Mouse (Mus musculus): ENCODE measurements around the gene Pdpn. TPM values are rescaled to one million over a fixed set of nuclear protein-coding genes. Genes with fewer than 3 reads are reported as not detected.

Pdpn gene
- total RNA-seq, 2 experiments from 2014 or later = 10.1 to 12.9 TPM

DNA sequence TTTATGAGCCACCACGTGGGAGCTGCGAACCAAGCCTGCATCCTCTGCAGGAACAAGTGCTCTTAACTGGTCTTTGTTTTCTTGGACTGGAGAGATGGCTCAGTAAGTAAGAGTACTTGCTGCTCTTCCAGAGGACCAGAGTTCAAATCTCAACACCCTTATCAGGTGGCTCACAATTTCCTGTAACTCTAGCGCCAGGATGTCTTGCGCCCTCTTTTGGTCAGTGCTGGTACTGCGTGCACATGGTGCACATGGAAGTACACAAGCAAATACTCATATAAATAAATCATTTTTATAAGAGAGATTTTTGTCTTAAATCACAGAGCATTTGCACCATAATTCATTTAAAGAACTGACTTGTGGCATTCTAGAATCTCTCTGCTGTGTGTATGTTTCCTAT lies 51.3 kb downstream of the Pdpn start:
- DNase-seq = peak in 1 of 2 experiments; percentile 14
- intact Hi-C loops (cut with DNase I) = no loop called here

DNA sequence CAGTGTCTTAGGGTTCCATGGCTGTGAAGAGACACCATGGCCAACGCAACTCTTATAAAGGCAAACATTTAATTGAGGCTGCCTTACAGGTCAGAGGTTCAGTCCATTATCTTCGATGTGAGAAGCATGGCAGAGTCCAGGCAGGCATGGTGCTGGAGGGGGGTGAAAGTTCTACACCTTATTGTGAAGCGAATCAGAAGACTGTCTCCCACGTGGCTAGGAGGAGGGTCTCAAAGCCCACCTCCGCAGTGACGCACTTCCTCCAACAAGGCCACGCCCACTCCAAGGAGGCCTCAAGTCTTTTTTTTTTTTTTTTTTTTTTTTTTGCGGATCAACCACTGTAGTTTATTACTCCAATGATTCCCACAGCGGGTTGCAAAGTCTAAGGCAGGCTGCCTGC lies 58.1 kb downstream of the Pdpn start:
- DNase-seq = no peak
- intact Hi-C loops (cut with DNase I) = no loop called here

DNA sequence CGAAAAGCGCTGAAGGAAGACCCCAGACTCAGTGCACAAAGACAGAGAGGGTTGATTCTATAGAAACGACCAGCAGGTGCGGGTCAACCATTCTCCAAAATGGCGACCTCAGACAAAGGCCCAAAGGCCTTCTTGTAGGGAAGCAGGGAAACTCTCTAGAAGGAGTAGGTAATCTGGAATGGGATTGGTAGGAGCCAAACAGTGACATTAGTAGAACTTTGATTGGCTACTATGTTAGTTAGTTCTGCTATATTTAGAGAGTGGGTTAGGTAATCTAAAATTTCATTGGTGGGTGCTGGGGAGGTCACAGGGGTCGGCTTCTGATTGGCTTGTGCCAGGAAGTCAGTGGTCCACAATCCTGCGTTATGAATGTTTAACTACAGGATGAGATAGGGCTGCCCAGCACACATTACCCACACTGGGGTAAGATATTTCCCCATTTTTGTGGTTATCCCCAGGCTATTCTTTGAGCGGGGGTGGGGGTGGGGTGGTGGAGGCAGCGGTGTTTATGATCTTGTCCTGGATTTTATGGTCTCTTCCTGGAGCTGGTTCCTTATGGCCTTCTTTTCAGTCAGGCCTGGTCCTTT lies 59.7 kb downstream of the Pdpn start:
- DNase-seq = no peak
- intact Hi-C loops (cut with DNase I) = no loop called here

DNA sequence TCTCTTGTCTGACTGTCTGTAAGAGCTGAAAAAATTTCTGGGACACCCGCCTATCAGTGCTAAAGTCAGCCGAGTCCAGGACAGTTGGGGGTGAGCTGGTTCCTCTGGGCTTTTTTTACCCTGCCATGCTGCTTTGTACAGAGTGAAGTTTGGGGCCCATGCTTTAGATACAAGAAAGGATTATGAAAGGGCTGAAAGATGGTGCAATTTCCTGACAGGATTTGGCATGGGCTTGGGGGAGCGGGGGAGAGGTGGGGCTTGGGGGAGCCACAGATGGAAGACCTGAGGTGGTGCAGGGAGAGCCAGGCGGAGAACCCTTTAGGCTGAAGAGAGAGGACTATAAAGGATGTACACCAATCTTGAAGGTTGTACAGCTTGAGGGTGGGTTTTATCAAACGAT lies 60.2 kb downstream of the Pdpn start:
- intact Hi-C loops (cut with DNase I) = no loop called here
- DNase-seq = no peak

DNA sequence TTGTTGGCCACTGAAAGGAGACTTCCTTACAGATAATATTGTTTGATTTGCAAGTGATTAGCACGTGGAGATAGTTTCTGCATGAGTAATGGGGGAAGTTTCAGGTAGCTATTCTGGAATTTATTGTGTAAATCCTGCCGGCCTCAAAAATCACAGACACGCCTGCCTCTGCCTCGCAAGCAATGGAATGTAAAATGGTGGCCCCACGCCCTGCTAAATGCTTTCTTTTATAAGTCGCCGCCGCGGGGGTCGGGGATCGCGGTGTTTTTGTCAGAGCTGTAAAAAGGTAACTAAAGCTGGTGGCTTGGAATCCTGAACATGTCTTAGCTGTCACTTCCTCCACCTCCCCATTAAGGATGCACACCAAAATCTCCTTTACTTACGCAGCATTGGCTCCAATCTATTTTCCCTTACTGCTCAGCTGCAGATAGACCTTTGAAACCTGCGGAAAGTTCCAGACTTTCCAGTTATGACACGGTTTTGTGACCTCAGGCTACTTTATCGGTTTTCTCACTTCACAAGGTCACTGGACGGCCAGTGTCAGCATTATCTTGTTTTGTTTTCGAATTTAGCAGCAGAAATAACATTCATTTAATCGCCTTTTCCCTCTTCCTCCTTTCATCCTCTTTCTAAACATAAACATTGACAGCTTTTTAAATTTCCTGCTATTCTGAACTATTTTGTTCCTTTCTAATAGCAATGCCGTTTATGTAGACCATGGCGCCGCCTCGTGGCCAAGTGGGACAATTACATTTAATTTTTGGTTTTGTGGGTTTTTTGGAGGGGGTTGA lies 60.9 kb downstream of the Pdpn start:
- peak; percentile 39 to 73 for DNase-seq
- intact Hi-C loops (cut with DNase I) = loop anchor here (1.0 kb wide), 2 partner anchors 125 to 211 kb away; no protein-coding TSS in a partner anchor

DNA sequence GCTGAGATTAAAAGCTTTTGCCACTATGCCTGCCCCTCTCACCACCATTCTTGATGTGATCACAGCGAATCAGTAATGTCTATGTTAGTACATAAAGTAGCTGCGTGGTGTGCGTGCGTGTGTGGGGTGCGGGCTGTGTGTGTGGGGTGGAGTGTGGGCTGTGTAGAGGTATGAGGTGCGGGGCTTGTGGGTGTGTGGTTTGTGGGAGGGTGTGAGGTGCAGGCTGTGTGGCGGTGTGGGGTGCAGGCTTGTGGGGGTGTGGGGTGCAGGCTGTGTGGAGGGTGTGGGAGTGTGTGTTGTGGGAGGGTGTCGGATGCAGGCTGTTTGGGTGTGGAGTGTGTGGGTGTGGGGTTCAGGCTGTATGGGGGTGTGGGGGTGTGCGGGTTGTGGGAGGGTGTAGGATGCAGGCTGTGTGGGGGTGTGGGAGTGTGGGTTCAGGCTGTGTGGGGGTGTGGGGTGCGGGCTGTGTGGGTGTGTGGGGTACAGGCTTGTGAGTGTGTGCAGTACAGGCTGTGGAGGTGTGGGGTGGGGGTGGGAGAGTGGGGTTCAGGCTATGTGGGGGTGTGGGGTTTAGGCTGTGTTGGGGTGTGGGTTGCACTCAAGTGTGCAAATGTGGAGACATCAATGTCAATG lies 67.5 kb downstream of the Pdpn start:
- intact Hi-C loops (cut with DNase I) = no loop called here
- DNase-seq = no peak

DNA sequence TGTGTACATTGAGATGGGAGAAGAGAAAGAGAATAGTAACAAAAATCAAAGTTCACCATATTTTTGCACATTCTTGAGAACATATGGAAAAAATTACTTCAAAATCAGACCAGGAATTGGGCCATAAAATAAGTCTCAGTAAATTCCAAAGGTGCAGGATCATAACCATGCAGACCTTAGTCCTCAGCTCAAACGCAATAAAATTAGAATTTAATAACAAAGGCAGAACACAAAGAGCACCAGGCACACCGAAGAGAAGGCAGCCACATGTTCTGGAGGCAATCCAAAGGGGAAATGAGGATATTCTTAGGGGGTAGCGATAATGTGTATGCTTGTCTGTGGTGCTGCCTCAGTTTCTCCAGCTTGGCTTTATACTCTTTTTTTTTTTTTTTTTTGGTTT lies 68.3 kb downstream of the Pdpn start:
- no peak for DNase-seq

DNA sequence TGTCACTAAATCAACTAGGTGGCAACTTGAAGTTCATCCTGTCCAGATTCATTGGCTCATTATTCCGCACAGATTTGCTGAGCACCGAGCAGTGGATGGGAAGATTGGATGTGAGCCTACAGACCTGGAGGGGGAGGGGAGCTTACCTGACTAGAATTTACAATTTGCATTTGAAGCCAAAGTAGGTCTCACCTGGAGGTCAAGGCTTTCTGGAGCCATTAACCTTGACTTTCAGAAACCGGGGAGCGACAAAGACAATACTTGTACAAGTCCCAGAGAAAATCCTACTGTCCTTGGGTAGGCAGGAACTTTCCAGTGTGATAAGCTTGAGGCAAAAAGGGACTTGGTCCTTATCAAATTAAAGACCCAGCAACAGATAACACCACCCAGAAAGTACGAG lies 71.4 kb downstream of the Pdpn start:
- intact Hi-C loops (cut with DNase I) = no loop called here
- DNase-seq = no peak

More for the DNA sequence above, 68.3 kb downstream of the Pdpn start:
- intact Hi-C loops (cut with DNase I) = no loop called here

DNA sequence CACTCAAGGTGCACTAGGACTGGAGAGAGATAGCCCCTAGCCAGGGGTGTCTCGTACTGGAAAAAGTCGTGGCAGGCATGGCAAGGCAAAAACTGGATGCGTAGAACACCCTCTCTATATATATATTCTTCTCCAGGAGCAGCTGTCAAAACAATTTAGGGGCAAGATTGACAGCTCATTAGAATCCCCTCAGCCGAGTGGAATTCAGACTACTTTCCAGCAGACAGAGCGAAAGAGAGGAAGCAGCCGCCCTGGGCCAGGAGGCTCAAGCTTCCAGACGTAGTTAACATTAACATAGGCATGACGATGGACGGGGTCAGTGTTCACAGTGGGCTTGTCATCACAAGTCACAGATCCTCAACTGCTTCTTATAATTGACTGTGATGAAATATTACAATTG lies 73.5 kb downstream of the Pdpn start:
- no peak for DNase-seq
- intact Hi-C loops (cut with DNase I) = no loop called here

DNA sequence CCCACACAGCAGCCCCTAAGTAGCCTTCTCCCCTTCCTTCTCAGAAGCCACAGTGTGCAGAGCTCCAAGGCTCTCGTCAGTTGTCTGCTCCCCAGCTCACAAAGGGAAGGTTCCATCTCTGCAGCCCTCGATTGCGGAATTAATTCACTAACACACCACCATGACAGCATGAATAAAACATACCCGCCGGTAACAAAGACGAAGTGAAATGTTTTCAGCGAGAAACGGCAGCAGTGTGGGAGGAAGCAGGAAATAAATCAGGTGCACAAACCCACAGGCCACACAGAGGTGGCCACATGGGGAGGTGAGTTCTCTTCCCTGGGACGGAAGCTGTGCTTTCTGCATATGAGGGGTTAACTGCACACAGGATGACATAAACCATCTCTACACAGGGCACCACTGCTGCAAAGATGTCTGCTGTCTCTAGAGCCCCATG lies 80.0 kb downstream of the Pdpn start:
- intact Hi-C loops (cut with DNase I) = no loop called here
- no peak for DNase-seq

DNA sequence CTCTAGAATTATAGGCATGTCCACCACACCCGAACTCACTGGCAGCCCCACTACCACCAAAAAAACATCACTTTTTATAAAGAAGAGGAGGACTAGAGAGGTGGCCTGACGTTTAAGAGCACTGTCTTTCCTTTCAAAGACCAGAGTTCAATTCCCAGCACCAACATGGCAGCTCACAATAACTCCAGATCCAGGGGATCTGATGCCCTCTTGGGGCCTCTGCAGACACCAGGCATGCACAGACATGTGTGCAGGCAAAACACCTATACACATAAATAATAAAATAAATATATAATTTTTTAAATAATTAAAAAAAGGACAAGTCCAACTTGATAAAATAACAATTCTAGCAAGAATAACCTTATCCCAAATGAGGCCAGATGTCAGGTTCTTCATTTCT lies 80.5 kb downstream of the Pdpn start:
- DNase-seq = no peak
- intact Hi-C loops (cut with DNase I) = no loop called here

Other genes with a start within 250 kb of the Pdpn start
- gene Prdm2, start 86.6 kb downstream of the Pdpn start, total RNA-seq (2021) = 10 to 100 TPM; 20.6 to 23.7 TPM
- under 1 TPM in 1 of 2 experiments, not detected in 1; 0.14 TPM for gene Lrrc38, start 50.2 kb upstream of the Pdpn start, total RNA-seq (2021)
- not detected for gene Pramel1, start 94.9 kb upstream of the Pdpn start, total RNA-seq (2021)
- gene Pramef8, start 112.9 kb upstream of the Pdpn start, total RNA-seq (2021) = 1 to 10 TPM; 9.4 to 9.7 TPM
- not detected for gene Oog4, start 150.8 kb upstream of the Pdpn start, total RNA-seq (2021)
- gene Gm13043, start 211.8 kb upstream of the Pdpn start, total RNA-seq (2021) = not detected
- gene Gm13040, start 236.4 kb upstream of the Pdpn start, total RNA-seq (2021) = not detected

All from heart, postnatal 10 days (tissue).